Mouse (Mus musculus): ENCODE results near the gene Nqo2. TPM values are rescaled to one million over a fixed set of nuclear protein-coding genes. Genes with fewer than 3 reads are reported as not detected.

The Nqo2 gene
- polyA plus RNA-seq (2021; fragmentation: Nextera tagmentation), result 7.5 TPM in 2 replicates
- long read RNA-seq, experiment 1, transcript Nqo2-202 (7 exons, 3,842 nt), result major isoform, 26 of 35 reads
- long read RNA-seq, experiment 1, partial matches to known transcripts, result 0 of 35 reads
- long read RNA-seq, experiment 1, other reads (novel, unspliced or antisense), result 1 of 35 reads
- long read RNA-seq, experiment 2, partial matches to known transcripts, result 1 of 10 reads
- long read RNA-seq, experiment 2, other reads (novel, unspliced or antisense), result 2 of 10 reads

DNA sequence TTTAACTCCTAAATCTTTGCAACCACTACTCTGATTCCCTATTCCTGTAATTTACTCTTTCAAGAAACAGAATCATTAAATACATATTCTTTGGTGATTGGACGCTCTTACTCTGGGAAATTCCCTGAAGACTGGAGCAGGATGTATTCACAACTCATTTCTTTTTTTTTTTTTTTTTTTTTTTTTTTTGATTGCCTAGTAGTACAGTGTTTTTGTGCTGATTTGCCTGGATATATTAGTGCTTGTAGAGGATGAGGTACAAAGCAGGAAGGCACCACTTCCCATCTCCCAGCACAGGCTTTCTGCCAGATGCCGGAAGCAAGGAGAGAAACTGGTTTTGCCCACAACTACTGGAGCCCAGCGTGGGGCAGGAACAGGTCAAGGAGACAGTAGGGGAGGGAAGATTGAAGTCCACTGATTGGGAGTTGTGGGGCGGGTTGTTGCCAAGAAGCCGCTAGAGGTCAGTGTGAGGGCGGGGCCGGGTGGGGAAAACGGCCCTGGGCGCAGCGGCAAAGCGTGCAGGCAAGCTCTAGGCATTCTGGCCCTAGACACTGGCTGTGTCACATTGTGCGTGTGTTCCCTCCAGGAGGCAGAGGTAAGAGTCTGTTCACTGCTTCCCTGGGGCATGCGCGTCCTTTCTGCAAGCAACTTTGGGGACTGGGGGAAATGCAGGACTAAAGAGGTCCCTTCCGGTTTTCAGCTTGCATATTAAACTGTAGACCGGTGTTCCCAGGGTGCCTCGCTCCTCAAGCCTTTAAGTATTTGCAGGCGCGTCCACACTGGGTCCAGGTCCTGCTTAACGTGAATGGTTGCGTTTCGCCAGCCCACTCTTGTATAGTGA, at the start of gene Nqo2:
Gene Nqo2, plus strand, starts transcription at position 482 of the 841 bp plus-strand sequence.

DNA sequence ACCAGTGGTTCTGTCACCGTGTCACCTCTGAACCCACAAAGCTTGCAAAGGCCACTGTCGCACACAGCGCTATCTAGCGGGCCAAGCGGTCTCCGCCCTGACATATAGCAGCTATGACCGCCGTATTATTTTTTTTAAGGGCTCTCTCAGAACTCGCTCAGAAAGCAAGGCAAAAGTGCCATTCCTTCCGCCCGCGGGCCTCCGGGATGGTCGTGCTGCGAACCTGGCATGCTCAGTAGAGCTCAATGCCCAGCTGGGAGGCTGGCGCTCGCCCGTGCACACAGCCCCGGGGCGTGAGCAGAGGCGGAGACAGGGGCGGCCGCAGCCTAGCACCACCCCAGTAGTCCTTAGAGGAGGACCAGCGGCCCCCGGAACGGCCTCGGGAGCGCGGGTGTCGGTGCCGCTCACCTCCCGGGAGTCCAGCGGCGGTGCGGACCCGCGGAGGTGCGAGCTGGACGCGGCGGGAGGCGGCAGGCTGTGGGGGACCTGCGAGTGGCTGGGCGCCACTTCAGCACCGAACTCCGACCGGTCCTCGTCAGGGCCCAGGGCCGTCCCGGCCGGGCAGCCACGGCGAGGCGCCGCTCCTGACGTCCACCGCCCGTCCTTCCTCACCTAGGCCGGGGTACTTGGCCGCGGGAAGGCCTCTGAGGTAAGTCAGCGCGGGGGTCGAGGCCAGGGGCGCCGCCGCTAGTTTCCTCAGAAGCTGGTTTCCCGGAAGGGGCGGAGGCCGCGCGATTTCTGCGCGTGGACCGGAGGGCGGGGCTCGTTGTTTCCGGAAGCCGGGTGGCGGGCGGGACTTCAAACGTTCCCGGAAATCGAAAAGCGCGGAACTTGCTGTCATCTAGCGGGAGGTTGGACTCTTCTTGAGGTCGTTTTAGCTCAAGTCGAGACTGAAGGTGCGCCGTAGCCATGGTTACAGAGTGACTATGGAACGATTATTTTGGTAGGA, 37.8 kb downstream of the Nqo2 start, which contains the start of the genes Ripk1 and Serpinb6a:
Gene Ripk1, plus strand, starts transcription at position 306 of the 949 bp plus-strand sequence.
Gene Serpinb6a, minus strand, starts transcription at position 737 of the 949 bp plus-strand sequence.

GRCm38 (mm10) chr13:34037172-34038055, 72.9 kb downstream of the Nqo2 start, which contains the start of gene Bphl:
Gene Bphl (plus strand): TSS chr13:34037597.

Other genes starting within 250 kb of the Nqo2 start
- not detected in 2 replicates for gene Serpinb6e, start 121.3 kb upstream of the Nqo2 start, polyA plus RNA-seq (2021; fragmentation: Nextera tagmentation)
- 0.38 TPM in 1 of 2 replicates, not detected in the other for gene Serpinb6c, start 59.0 kb upstream of the Nqo2 start, polyA plus RNA-seq (2021; fragmentation: Nextera tagmentation)
- 1.0 and 1.5 TPM in 2 replicates for gene Ripk1, start 37.7 kb downstream of the Nqo2 start, polyA plus RNA-seq (2021; fragmentation: Nextera tagmentation)
- gene Serpinb6a, start 38.1 kb downstream of the Nqo2 start, polyA plus RNA-seq (2021; fragmentation: Nextera tagmentation), result 57.8 and 66.9 TPM in 2 replicates
- gene Bphl, start 72.9 kb downstream of the Nqo2 start, polyA plus RNA-seq (2021; fragmentation: Nextera tagmentation), result 80.0 and 97.1 TPM in 2 replicates
- 1,425 and 1,626 TPM in 2 replicates for gene Tubb2a, start 113.3 kb downstream of the Nqo2 start, polyA plus RNA-seq (2021; fragmentation: Nextera tagmentation)
- 19.3 and 39.7 TPM in 2 replicates for gene Tubb2b, start 165.8 kb downstream of the Nqo2 start, polyA plus RNA-seq (2021; fragmentation: Nextera tagmentation)
- 97.6 and 108 TPM in 2 replicates for gene Psmg4, start 198.3 kb downstream of the Nqo2 start, polyA plus RNA-seq (2021; fragmentation: Nextera tagmentation)